Mouse (Mus musculus): Measurements from ENCODE around the gene Slc25a13.

Slc25a13 gene

GRCm38 (mm10) chr6:6038773-6039550, 178.0 kb downstream of the Slc25a13 start:
- DNase-seq (ENCODE audit: low read depth, low spot score): no peak

- no peak for DNase-seq (ENCODE audit: low read depth, low spot score)
Observed at GRCm38 (mm10) chr6:6027664-6028063, 189.3 kb downstream of the Slc25a13 start.

- DNase-seq (ENCODE audit: low read depth, low spot score): no peak
Observed at GRCm38 (mm10) chr6:6023976-6024375, 193.0 kb downstream of the Slc25a13 start.

GRCm38 (mm10) chr6:6016931-6017330, 200.0 kb downstream of the Slc25a13 start:
- DNase-seq (ENCODE audit: low read depth, low spot score): no peak

- DNase-seq (ENCODE audit: low read depth, low spot score): no peak
Observed at GRCm38 (mm10) chr6:6015616-6016015, 201.4 kb downstream of the Slc25a13 start.

- no peak for DNase-seq (ENCODE audit: low read depth, low spot score)
Observed at GRCm38 (mm10) chr6:6011364-6011763, 205.6 kb downstream of the Slc25a13 start.

GRCm38 (mm10) chr6:6005762-6006431, 211.1 kb downstream of the Slc25a13 start:
- peak; percentile 13 for DNase-seq (ENCODE audit: low read depth, low spot score)

- no peak for DNase-seq (ENCODE audit: low read depth, low spot score)
Observed at GRCm38 (mm10) chr6:6004756-6005485, 212.1 kb downstream of the Slc25a13 start.

GRCm38 (mm10) chr6:6002061-6002460, 214.9 kb downstream of the Slc25a13 start:
- DNase-seq (ENCODE audit: low read depth, low spot score): no peak

- DNase-seq (ENCODE audit: low read depth, low spot score): no peak
Observed at GRCm38 (mm10) chr6:5997535-5997934, 219.4 kb downstream of the Slc25a13 start.

GRCm38 (mm10) chr6:5993056-5993455, 223.9 kb downstream of the Slc25a13 start:
- DNase-seq (ENCODE audit: low read depth, low spot score): no peak

GRCm38 (mm10) chr6:5991817-5992755, 224.9 kb downstream of the Slc25a13 start:
- DNase-seq (ENCODE audit: low read depth, low spot score): no peak

- DNase-seq (ENCODE audit: low read depth, low spot score): no peak
Observed at GRCm38 (mm10) chr6:5991243-5991642, 225.7 kb downstream of the Slc25a13 start.

Data from retina, adult 2 months (tissue).